Mouse (Mus musculus) neural tube, embryonic 12.5 days (tissue): ENCODE measurements around the gene Armh4. TPM values are rescaled to one million over a fixed set of nuclear protein-coding genes. Genes with fewer than 3 reads are reported as not detected.

ENCODE experiments used
- ATAC-seq: fragments of 200-750 bp; cut with Nextera tagmentation; 2 replicates; pipeline ENCODE4 v1.8.0; 2017; ENCODE audit warnings: low read depth, mild to moderate bottlenecking, moderate TSS enrichment, moderate library complexity; ENCODE audit not compliant: low FRiP score
- H3K27ac ChIP-seq: fragments of 300-500 bp; sonication (generic); 2 replicates; pipeline ENCODE4 v1.5.1; 2016
- H3K27me3 ChIP-seq: fragments of 300-500 bp; sonication (generic); replicated peaks from 2 replicates; pipeline ENCODE4 v1.6.1; 2016; ENCODE audit warnings: mild to moderate bottlenecking
- H3K36me3 ChIP-seq: fragments of 300-500 bp; sonication (generic); 2 replicates; pipeline ENCODE4 v1.6.1; 2016; ENCODE audit warnings: mild to moderate bottlenecking
- H3K4me1 ChIP-seq: fragments of 300-500 bp; sonication (generic); 2 replicates; pipeline ENCODE4 v1.6.1; 2016
- H3K4me2 ChIP-seq: fragments of 300-500 bp; sonication (generic); replicated peaks from 2 replicates; pipeline ENCODE4 v1.6.1; 2016; ENCODE audit warnings: mild to moderate bottlenecking
- H3K4me3 ChIP-seq: fragments of 300-500 bp; sonication (generic); 2 replicates; pipeline ENCODE4 v1.5.1; 2016
- H3K9ac ChIP-seq: fragments of 300-500 bp; sonication (generic); 2 replicates; pipeline ENCODE4 v1.6.1; 2016; ENCODE audit warnings: mild to moderate bottlenecking
- H3K9me3 ChIP-seq: fragments of 300-500 bp; sonication (generic); 2 replicates; pipeline ENCODE4 v1.6.1; 2016; ENCODE audit warnings: mild to moderate bottlenecking
- WGBS: fragments of 180-500 bp; shearing (Covaris S2); methylation state at CpG from one replicate; pipeline ENCODE4 v1.1.7; 2016; 5-methylcytosine and 5-hydroxymethylcytosine counted together
- polyA plus RNA-seq: library from polyadenylated mRNA; unstranded; fragments of >200 nt; fragmentation: Nextera tagmentation; extraction: Ambion mirVana; gene quantifications from 2 replicates; pipeline ENCODE4 v1.2.1, GENCODE M21; 2016

The Armh4 gene
- polyA plus RNA-seq, 1 experiment from 2014 or later = 47.9 TPM

DNA sequence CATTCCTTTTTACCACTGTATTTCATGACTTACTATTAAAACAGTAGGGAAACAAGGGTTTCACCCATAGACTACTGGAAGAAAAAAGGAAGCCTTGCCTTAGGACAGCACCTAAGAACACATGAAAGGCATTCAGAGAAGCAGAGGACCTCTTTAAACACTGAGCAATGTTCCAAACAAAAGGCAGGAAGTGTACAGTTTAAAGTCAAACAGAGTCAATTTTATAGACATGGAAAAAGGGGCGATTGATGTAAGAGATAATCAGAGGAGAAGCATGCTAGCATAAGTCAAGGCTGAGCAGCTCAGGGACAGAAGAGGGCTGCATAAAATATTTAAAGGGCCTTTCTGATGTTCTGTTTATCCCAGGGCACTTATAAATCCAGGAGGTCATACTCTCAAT, 61.9 kb downstream of the Armh4 start:
- no peak for ATAC-seq
- Histone ChIP-seq H3K27ac (no peak overlapping the region), H3K9me3 (no peaks in the 10 kb centered on the region), H3K4me1 (no peaks in the 10 kb centered on the region), H3K36me3 (no peaks in the 10 kb centered on the region), H3K27me3 (no peaks in the 10 kb centered on the region), H3K9ac (no peak overlapping the region), H3K4me3 (no peak overlapping the region), H3K4me2 (no peak overlapping the region)
- WGBS = 70% methylated on average over 1 of the region's 1 CpGs

DNA sequence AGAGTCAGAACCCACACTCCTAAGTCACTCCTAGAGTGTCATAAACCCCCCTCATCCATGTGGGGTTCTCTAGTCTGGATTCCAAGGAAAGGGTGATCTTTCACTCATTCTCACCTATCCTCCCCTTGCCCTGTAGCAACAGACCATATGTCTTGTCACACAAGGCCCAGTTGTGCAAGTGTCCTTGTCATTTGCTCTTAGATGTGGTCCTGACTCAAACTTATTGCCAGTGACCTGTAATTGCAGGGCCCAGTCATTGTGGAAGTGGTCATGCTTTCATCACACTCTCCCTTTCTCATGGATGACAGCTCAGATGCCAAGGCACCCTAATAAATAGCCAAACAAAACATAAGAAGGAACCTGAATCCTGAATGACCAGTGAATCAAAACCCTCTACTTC, 63.5 kb downstream of the Armh4 start:
- Histone ChIP-seq H3K4me2 (no peak overlapping the region), H3K36me3 (no peaks in the 10 kb centered on the region), H3K27ac (no peak overlapping the region), H3K9me3 (no peaks in the 10 kb centered on the region), H3K27me3 (no peaks in the 10 kb centered on the region), H3K4me1 (no peaks in the 10 kb centered on the region), H3K4me3 (no peak overlapping the region), H3K9ac (no peak overlapping the region)
- no peak for ATAC-seq

DNA sequence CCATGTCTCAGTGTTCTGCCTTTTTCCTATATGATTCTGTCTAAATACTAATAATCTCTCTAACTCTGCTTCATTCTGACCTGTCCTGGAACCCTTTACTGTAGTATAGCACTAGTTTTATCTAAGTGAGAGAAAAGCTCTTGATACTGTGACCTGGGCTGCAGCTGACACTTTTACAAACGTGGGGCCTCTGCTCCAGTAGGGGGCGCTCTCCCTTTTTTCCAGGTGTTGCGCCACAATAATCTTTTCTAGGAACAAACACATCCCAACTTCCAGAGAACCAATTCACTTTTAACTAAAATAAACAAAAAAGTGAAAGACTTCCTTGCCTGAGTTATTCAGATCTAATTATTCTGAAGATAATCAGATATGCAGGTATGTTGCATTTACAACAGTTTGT, 72.2 kb downstream of the Armh4 start:
- ATAC-seq = no peak
- Histone ChIP-seq H3K9ac (no peak overlapping the region), H3K4me2 (no peak overlapping the region), H3K4me1 (no peaks in the 10 kb centered on the region), H3K36me3 (no peaks in the 10 kb centered on the region), H3K9me3 (no peaks in the 10 kb centered on the region), H3K27ac (no peak overlapping the region), H3K4me3 (no peak overlapping the region), H3K27me3 (no peaks in the 10 kb centered on the region)
- WGBS = 42% methylated on average over 3 of the region's 3 CpGs

DNA sequence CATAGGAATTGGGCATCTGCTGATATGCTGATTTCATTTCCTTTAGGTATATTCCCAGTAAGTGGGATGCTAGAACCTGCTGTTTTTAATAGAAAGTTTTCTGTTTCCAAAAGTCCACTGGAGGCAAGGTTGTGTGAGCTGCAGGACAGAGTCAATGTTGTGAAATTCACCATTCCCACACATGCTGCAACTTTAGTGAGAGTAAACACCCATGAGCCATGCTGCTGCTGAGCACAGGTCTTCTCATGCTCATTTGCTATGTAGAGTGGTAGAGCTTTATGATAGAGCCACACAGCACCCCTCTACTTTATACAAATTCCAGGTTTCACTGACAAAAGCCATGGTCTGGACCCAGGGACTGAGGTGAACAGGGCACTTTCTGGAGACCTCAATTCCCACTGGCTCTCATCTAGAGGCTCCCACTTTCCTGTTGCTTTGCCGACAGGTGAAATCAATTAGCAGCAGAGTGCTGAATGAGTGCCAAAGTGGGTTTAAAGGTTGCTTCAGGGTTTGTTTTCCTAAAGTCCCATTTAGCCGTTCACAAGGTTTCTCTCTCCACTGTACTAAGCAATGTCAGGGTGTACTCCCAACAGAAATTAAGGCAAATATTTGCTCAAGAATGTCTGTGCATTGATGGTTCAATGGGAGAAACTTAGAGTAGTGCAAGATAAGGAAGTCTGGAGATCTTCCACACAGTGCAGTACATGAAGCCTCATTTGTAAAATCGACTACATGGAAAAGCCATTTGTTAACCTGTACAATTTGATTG, 79.6 kb downstream of the Armh4 start:
- WGBS = 77% methylated on average over 3 of the region's 3 CpGs
- H3K4me3 ChIP-seq = no peak overlapping the region
- no peak overlapping the region for H3K9ac ChIP-seq
- no peaks in the 10 kb centered on the region for H3K36me3 ChIP-seq
- no peaks in the 10 kb centered on the region for H3K9me3 ChIP-seq
- no peak overlapping the region for H3K27ac ChIP-seq
- H3K4me2 ChIP-seq = no peak overlapping the region
- H3K27me3 ChIP-seq = no peaks in the 10 kb centered on the region
- H3K4me1 ChIP-seq = no peaks in the 10 kb centered on the region
- ATAC-seq = no peak

GRCm38 (mm10) chr14:49679511-49680284, 103.5 kb downstream of the Armh4 start:
- WGBS = 62% methylated on average over 5 of the region's 5 CpGs
- no peaks in the 10 kb centered on the region for H3K27me3 ChIP-seq
- ATAC-seq = no peak
- H3K9me3 ChIP-seq = no peaks in the 10 kb centered on the region
- H3K27ac ChIP-seq = no peak overlapping the region
- no peaks in the 10 kb centered on the region for H3K36me3 ChIP-seq
- no peak overlapping the region for H3K4me3 ChIP-seq
- no peak overlapping the region for H3K9ac ChIP-seq
- H3K4me1 ChIP-seq = 0 out of 2 replicates have a peak, but pooled peaks cover 6% of the 10 kb centered on the region
- no peak overlapping the region for H3K4me2 ChIP-seq

DNA sequence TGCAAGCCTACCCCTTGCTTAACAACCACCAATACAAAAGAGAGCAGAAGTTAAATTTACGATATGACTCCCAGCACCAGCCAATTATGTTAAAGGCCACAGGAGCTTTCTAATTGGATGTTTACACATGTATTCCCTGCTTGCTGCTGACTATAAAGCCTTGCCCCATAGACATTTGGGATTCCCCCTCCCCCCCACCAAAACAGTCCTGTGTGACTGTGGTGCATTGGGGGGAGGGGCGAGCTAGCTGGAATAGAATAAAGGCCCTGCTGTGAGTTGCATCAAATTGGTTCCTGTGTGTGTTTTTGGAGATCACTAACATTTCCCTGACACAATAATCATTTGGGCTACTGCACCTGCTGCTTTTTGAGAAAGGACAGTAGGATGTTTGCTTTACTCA, 106.6 kb downstream of the Armh4 start:
- no peak for ATAC-seq
- H3K27ac ChIP-seq = no peak overlapping the region
- H3K9me3 ChIP-seq = no peaks in the 10 kb centered on the region
- no peaks in the 10 kb centered on the region for H3K27me3 ChIP-seq
- H3K9ac ChIP-seq = no peak overlapping the region
- H3K4me2 ChIP-seq = no peak overlapping the region
- H3K36me3 ChIP-seq = no peaks in the 10 kb centered on the region
- 31% methylated on average over 2 of the region's 2 CpGs for WGBS
- no peak overlapping the region for H3K4me3 ChIP-seq
- H3K4me1 ChIP-seq = 0 out of 2 replicates have a peak, but pooled peaks cover 2% of the 10 kb centered on the region

- 66% methylated on average over 4 of the region's 4 CpGs for WGBS
Observed at GRCm38 (mm10) chr14:49660444-49660843, 122.7 kb downstream of the Armh4 start.

GRCm38 (mm10) chr14:49649191-49649590, 134.0 kb downstream of the Armh4 start:
- Histone ChIP-seq H3K27me3 (no peaks in the 10 kb centered on the region), H3K9me3 (no peaks in the 10 kb centered on the region), H3K9ac (no peak overlapping the region), H3K4me2 (no peak overlapping the region), H3K4me1 (no peaks in the 10 kb centered on the region), H3K36me3 (no peaks in the 10 kb centered on the region), H3K27ac (no peak overlapping the region), H3K4me3 (no peak overlapping the region)
- 72% methylated on average over 1 of the region's 1 CpGs for WGBS
- no peak for ATAC-seq

More at GRCm38 (mm10) chr14:49660444-49660843, 122.7 kb downstream of the Armh4 start:
- ATAC-seq = no peak
- Histone ChIP-seq H3K27ac (no peak overlapping the region), H3K4me3 (no peak overlapping the region), H3K36me3 (no peaks in the 10 kb centered on the region), H3K9ac (no peak overlapping the region), H3K9me3 (no peaks in the 10 kb centered on the region), H3K4me2 (no peak overlapping the region), H3K27me3 (no peaks in the 10 kb centered on the region), H3K4me1 (no peaks in the 10 kb centered on the region)

- Histone ChIP-seq H3K4me2 (no peak overlapping the region), H3K9ac (no peak overlapping the region), H3K4me1 (no peaks in the 10 kb centered on the region), H3K27me3 (no peaks in the 10 kb centered on the region), H3K9me3 (no peaks in the 10 kb centered on the region), H3K27ac (no peak overlapping the region), H3K4me3 (no peak overlapping the region), H3K36me3 (no peaks in the 10 kb centered on the region)
- 63% methylated on average over 1 of the region's 1 CpGs for WGBS
- ATAC-seq = no peak
Observed at GRCm38 (mm10) chr14:49637422-49637821, 145.8 kb downstream of the Armh4 start.

DNA sequence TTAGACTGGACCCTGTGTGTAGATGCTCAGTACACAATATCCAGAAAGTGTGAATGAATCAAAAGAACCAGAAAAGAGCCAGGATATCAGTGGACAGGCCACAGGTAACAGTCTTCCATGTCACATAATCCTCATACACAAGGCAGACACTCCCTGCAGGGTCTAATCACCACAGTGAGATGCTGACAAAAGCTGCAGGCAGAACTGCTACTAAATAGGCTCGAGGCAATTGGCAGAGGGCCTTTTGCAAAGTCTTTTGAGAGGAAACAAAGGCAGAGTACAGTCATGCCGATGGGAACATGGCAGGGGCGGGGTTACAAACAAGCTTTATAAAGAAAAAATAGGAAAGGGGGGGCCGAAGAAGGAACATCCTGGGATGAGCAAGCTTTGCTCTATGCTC, 157.1 kb downstream of the Armh4 start:
- Histone ChIP-seq H3K4me2 (no peak overlapping the region), H3K36me3 (no peaks in the 10 kb centered on the region), H3K4me1 (no peaks in the 10 kb centered on the region), H3K4me3 (no peak overlapping the region), H3K27me3 (no peaks in the 10 kb centered on the region), H3K9me3 (no peaks in the 10 kb centered on the region), H3K9ac (no peak overlapping the region), H3K27ac (no peak overlapping the region)
- 0 out of 2 replicates have a peak, but pooled peaks have one; percentile 44 for ATAC-seq
- WGBS = 34% methylated on average over 4 of the region's 4 CpGs
